Mouse (Mus musculus): Measurements from ENCODE around the gene Agtr1b.

Gene Agtr1b

DNA sequence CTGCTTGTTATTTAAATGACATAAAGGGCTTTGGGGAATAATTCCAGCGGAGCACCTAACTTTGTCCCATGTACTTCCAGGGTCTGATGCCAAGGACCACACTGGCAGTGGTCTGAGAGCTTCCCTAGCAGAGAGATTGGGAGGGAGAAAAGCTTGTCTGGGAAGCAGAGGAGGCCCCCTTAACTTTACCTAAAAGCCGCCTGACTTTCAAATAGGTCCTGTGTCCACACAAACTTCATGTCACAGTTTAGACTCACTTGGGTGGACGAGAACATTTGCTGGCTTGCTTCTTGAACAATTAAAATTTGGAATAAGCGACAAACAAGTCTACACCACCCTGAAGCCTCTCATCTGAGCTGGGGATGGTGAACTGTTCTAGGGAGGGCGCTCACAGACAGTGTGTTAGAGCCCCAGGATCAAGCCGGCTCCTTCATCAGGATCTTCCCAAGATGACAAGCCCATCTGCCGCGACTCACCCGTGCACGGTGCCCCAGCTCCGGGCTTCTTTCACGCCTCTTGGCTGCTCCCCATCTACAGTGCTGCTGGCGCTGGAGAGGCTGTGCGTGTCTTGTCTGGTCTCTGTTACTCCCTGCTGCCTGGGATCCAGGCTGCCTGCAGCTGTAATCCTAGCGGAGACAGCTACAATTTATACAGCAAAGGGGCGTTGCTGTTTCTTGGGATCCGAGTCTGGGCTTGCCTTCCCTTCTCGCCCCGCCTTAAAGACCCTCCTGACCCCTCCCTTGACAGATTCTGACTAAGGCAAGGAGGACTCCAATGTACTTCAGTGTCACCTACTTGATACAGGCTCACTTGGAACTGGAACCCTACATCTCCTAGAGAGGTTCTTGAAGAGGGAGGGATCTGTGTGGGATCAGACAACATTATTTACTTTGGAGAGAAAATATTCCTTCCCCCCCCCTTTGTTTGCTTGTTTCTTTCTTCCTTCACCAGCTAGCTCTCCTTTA lies at the start of gene Agtr1b:
TSS of gene Agtr1b (minus strand) at position 620 of the 965 bp plus-strand sequence.
- no peak for DNase-seq (ENCODE audit: low spot score in 2 of 2)

DNA sequence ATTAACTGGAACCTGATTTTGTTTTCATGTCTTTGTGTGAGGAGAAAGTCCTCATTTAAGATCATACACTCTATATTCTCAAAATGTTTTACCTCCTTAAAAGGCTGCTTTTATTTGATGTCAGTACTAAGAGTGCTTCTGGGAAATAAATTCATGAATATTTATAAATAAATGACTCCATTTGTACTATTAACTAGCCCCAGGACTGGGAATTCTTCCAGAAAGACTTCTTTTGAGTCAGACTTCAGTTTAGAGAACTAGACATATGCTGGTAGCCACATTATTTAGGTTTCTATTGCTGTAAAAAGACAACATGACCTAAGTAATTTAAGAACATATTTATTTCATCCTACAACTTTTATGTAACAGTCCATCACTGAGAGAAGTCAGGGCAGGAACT lies 13.4 kb downstream of the Agtr1b start:
- DNase-seq (ENCODE audit: low spot score in 2 of 2) = no peak

DNA sequence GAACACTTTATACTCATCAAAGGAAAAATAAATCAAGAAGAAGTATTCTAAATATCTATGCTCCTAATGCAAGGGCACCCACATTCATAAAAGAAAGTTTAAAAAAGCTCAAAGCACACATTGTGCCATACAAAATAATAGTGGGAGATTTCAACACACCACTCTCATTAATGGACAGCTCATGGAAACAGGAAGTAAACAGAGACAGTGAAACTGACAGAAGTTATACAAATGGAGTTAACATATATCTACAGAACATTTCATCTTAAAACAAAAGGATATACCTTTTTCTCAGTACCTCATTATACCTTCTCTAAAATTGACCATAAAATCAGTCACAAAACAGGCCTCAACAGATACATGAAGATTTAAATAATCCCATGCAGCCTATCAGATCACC lies 18.8 kb downstream of the Agtr1b start:
- no peak for DNase-seq (ENCODE audit: low spot score in 2 of 2)

DNA sequence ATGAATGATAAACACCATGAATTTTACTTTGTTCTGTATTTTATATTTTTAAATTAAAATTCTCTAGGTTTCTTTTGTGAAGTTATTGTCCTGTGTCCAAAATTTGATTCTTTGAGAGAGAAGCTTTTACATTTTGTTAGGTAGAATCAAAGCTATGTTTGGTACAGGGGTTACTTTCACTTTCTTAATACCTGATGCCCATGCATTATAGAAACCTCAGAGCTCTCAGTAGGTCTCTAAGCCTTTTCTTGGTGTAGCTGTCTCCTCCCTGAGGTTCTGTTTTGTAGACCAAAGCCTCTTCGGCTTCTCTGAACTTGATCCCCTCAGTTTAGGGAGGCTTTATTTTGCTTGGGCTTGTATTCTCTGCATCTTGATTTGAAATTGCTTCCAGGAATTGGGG lies 26.6 kb downstream of the Agtr1b start:
- DNase-seq (ENCODE audit: low spot score in 2 of 2) = no peak

DNA sequence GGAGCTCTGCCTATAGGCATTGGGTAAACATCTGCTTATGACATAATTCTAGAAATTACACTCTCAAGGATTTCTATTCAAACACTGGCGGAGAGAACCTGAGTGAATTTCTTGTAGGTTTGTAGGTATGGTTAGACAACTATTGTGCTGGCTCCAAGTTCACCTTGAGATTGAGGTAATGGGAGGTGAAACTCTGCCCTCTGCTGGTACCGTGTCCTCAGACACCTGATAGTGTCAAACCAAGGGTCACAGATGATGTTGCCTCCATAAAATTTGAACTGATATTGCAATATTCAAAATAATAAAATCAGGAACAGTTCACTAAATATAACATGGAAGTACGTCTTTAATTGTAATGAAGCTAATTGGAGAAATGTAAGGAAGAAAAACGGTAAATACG lies 32.3 kb downstream of the Agtr1b start:
- DNase-seq (ENCODE audit: low spot score in 2 of 2) = peak in 1 of 2 experiments; percentile 15

DNA sequence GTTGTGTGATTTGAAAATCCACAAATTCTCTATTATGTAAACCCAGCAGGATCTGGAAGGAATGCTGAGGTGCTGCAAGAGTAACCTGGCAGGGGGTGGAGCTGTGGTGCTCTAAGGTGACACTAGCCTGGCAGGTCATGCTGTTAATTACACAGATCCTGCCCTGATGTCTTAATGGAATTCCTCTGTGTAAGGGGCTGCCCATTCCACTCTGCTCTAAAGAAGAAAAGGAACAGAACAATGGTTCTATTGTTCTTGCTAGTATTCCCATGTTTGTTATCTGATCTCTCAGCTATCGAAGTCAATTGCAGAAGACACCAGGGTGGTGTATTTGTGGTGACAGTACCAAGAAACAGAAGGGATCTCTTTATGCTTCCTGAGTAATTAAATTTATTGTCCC lies 49.7 kb downstream of the Agtr1b start:
- no peak for DNase-seq (ENCODE audit: low spot score in 2 of 2)

DNA sequence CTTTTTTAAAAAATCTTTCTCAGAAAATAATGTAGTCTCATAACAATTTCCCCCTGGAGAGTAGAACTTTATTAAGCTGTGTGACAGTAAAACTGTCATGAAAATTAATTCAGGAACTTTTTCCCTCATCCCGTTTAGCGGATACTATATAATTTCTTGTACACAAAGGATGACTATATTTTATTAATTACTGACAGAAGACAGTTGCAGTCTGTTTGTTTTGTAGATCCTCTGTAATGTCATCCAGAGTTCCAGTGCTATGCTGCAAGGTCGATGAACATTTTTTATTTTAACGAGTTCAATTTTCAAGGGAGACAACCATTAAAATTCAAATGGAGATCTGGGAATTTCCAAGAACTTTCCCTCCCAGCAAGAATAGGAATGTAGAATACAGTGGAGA lies 57.8 kb downstream of the Agtr1b start:
- DNase-seq (ENCODE audit: low spot score in 2 of 2) = no peak

DNA sequence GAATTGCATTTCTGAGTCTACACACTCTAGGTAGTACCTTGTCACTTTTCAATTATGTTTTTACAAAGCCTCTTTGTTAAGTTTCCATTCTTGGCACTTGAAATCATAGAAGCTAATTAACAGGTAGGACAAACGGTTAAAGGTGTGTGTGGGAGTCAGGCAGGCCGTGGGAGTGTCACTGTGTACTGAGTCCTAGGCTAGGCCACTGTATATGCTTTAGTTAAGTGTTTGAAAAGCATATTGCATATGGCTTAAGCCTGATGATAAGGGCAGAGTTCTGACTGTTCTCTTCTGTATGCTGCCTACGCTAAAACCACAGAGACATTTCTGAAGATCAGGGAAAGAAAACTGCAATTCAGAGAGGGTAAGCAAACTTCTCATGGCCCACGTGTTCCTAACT lies 59.7 kb downstream of the Agtr1b start:
- no peak for DNase-seq (ENCODE audit: low spot score in 2 of 2)

DNA sequence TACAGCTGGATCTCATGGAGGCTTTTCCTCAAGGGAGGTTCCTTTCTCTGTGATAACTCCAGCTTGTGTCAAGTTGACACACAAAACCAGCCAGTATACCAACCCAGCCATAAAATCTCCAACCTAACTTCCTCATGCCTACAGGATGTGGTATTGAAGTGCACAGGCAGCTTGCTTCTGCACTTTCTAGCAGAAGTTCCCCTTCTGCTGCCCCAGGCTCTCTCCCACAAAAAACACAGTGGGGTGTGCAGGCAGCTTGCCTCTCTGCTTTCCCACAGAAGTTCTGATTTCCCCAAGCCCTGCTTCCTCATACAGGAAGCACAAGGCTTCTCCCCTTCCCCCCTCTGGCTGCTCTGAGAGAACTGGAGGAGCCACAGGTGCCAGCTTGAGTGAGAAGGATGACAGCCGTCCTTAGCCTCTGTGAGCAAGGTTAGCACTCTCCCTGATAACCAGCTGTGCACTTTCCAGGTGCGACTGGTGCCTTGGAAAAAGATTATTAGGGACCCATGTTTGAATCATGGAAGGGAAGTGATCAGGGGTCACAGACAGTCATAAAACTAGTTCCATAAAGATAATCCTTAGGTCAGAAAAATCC lies 62.1 kb downstream of the Agtr1b start:
- no peak for DNase-seq (ENCODE audit: low spot score in 2 of 2)

DNA sequence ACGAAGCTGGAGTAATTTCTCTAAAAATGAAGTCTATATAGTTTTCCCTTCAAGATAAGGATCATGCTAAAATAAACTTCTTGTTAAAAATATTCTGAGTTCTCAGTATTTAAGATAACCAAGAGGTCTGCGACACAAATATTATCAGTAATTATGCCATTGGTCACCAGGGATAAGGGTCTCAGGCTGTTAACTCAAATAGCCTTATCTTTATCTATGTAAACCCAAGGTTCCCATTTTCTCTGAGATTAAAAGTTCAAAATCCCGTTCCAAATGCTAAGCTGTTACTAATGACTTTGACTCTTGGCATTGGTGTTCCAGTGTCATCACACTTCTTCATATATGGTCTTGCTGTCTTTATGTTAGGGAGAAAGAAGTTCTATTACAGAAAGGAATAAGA lies 71.4 kb downstream of the Agtr1b start:
- DNase-seq (ENCODE audit: low spot score in 2 of 2) = no peak

DNA sequence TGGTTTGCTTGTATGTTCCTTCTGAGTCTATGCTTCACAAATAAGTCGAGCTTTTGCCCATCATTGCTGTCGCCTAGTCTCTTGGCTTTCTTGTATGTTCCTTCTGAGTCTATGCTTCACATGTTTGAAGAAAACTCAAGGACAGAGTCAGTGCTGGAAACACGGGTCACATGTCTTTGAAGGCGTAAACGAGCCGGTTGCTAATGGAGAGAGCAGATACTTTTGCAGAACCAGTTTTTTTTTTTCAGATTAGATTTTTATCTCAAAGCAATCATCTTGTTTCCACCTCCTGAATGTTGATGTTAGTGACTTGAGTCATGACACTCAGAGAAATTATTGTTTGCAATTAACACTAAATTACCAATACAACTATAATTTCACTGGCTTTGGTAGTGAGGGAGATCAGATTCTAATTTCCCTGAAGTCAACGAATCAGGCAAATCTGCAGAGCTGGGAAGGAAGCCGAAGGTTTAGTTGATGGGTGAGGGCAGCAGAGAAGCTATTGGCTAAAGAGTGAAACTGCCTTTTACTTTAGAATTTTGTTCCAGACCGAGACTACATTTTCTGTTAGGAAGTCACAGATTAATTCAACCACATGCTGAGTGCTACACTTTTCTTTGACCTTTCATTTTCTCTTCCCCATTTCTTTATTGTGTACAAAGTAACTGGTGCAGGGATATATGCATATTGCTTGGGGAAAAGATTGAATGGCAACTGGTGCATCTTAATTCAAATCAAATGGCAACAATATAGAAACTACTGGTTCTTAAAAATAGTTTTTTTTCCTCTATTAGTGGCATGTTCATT lies 72.2 kb downstream of the Agtr1b start:
- no peak for DNase-seq (ENCODE audit: low spot score in 2 of 2)

DNA sequence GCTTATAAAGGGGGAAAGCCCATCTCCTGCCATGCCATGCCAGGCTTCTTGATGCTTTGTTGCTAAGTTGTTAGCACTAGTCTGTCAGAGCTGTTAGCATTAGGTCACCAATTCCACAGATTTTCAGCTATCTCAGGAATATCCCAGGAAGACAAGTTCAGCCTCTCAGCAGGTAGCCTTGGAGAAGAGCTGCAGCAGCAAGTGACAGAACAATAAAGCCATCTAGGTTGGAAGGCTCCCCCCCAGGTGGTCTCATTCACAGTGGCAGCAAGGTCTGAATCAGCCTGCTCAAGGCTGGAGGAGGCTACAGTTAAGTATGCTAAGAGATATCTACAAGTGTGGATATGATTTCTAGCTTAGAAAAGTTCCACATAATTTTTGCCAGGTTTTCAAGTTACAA lies 75.6 kb downstream of the Agtr1b start:
- DNase-seq (ENCODE audit: low spot score in 2 of 2) = no peak

DNA sequence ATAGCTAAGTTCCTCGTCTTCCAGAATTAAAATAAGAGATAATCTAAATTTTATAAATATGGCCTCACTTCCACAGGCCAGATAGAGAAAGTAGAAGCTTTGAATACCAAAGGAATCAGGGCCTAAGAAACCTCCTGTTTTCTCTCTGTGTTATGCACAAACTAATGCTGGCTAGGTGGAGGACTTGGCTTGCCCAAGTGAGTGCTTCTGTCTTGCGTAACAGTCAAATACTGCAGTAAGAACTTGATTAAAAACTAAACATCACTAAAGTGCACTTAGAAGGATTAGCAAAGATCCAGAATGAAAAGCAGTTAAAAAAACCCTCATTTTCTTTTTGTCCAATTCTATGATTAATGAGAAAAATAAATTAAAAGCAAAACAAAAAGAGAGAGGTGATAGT lies 78.2 kb downstream of the Agtr1b start:
- no peak for DNase-seq (ENCODE audit: low spot score in 2 of 2)

DNA sequence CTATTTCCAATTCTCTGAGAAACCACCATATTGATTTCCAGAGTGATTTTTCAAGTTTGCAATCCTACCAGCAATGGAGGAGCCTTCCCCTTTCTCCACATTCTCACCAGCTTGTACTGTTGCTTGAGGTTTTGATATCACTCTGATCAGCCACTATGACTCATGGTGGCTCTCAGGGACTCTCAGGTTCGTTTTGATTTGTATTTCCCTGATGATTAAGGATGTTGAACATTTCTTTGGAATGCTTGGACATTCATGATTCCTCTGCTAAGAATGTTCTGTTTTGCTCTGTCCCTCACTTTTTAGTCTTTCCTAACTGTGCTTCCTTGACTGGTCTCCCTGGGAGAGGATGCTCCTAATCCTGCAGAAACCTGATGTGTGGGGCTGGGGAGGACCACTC lies 85.2 kb downstream of the Agtr1b start:
- no peak for DNase-seq (ENCODE audit: low spot score in 2 of 2)

DNA sequence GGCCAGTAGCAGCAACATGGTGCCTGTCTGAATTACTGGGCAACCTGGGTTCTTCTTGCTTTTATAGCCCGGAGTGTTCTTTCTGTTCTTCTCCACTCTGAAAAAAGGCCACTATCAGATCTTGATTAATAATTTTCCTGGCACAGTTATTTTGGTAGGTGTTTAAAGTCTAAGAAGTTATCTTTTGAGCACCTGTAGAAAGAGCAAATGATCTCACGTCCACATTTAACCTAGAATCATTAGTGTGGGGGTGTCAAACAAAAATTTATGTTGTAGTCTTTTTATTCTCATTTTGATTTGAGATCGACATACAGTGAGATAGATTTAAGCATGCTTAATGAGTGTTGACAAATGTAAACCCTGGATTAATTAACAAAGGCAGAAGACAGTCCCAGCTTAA lies 91.3 kb downstream of the Agtr1b start, which contains the start of gene Cpb1:
TSS of gene Cpb1 (minus strand) at position 101 of the 400 bp plus-strand sequence.
- DNase-seq (ENCODE audit: low spot score in 2 of 2) = no peak

All from spleen, postnatal 10 days (tissue).